Mouse (Mus musculus) neural tube, embryonic 15.5 days (tissue): ENCODE data around the gene Gm10392. TPM values are rescaled to one million over a fixed set of nuclear protein-coding genes. Genes with fewer than 3 reads are reported as not detected.

ENCODE experiments used
- ATAC-seq: fragments of 200-750 bp; cut with Nextera tagmentation; 2 replicates; pipeline ENCODE4 v1.8.0; 2017; ENCODE audit warnings: mild to moderate bottlenecking, moderate TSS enrichment, moderate library complexity; ENCODE audit not compliant: low FRiP score
- H3K27ac ChIP-seq: fragments of 300-500 bp; sonication (generic); replicated peaks from 2 replicates; pipeline ENCODE4 v1.5.1; 2015; ENCODE audit warnings: mild to moderate bottlenecking, inconsistent platforms
- H3K27me3 ChIP-seq: fragments of 300-500 bp; sonication (generic); replicated peaks from 2 replicates; pipeline ENCODE4 v1.6.1; 2015; ENCODE audit warnings: inconsistent platforms
- H3K36me3 ChIP-seq: fragments of 300-500 bp; sonication (generic); 2 replicates; pipeline ENCODE4 v1.6.1; 2015; ENCODE audit warnings: inconsistent platforms
- H3K4me1 ChIP-seq: fragments of 300-500 bp; sonication (generic); 2 replicates; pipeline ENCODE4 v1.6.1; 2015; ENCODE audit warnings: inconsistent platforms
- H3K4me2 ChIP-seq: fragments of 300-500 bp; sonication (generic); 2 replicates; pipeline ENCODE4 v1.6.1; 2015; ENCODE audit warnings: inconsistent platforms, mild to moderate bottlenecking, moderate library complexity
- H3K4me3 ChIP-seq: fragments of 300-500 bp; sonication (generic); replicated peaks from 2 replicates; pipeline ENCODE4 v1.5.1; 2015; ENCODE audit warnings: mild to moderate bottlenecking, inconsistent platforms
- H3K9ac ChIP-seq: fragments of 300-500 bp; sonication (generic); replicated peaks from 2 replicates; pipeline ENCODE4 v1.6.1; 2015; ENCODE audit warnings: mild to moderate bottlenecking, inconsistent platforms
- H3K9me3 ChIP-seq: fragments of 300-500 bp; sonication (generic); replicated peaks from 2 replicates; pipeline ENCODE4 v1.6.1; 2016; ENCODE audit warnings: inconsistent platforms
- WGBS: fragments of 180-500 bp; shearing (Covaris S2); methylation state at CpG from one replicate; pipeline ENCODE4 v1.1.7; 2015; ENCODE audit warnings: mixed read lengths; 5-methylcytosine and 5-hydroxymethylcytosine counted together
- polyA plus RNA-seq: library from polyadenylated mRNA; unstranded; fragments of >200 nt; fragmentation: Nextera tagmentation; extraction: Ambion mirVana; gene quantifications from 2 replicates; pipeline ENCODE4 v1.2.1, GENCODE M21; 2015

The Gm10392 gene
- polyA plus RNA-seq, 1 experiment from 2014 or later = 0.15 TPM

DNA sequence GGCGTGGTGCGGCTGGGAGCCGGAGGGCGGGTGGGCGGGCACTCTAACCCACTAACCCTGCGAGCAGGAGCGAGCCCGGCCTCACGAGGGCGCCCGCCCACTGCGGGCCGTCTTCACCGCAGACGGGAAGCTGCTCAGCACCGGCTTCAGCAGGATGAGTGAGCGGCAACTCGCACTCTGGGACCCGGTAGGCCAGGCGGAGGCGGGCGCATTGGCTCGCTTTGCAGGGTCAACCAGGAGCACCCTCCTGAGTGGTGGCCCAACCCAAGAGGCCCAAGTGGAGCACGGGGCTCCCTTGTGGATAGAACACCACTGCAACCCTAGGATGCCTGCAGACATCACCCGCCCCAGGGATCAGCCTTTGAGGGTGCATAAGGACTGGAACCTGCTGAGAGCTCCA, 51.8 kb downstream of the Gm10392 start:
- WGBS = 5% methylated on average over 25 of the region's 25 CpGs
- no peak overlapping the region for H3K27ac ChIP-seq
- H3K9ac ChIP-seq = no peak overlapping the region
- H3K36me3 ChIP-seq = peaks cover 20% of the 10 kb centered on the region
- H3K9me3 ChIP-seq = no peaks in the 10 kb centered on the region
- no peak for ATAC-seq
- no peak overlapping the region for H3K4me3 ChIP-seq
- peaks cover 62% of the 10 kb centered on the region for H3K27me3 ChIP-seq
- H3K4me1 ChIP-seq = peaks cover 11% of the 10 kb centered on the region
- no peak overlapping the region for H3K4me2 ChIP-seq

Other genes with a start within 250 kb of the Gm10392 start
- gene Coro6, start 56.8 kb downstream of the Gm10392 start, polyA plus RNA-seq = 1.3 and 1.5 TPM in 2 replicates
- gene Ankrd13b, start 29.5 kb downstream of the Gm10392 start, polyA plus RNA-seq = 31.5 and 41.3 TPM in 2 replicates
- gene Git1, start 25.6 kb downstream of the Gm10392 start, polyA plus RNA-seq = 13.9 and 14.0 TPM in 2 replicates
- 2.1 and 3.4 TPM in 2 replicates for gene Abhd15, start 4.1 kb downstream of the Gm10392 start, polyA plus RNA-seq
- gene Trp53i13, start 3.2 kb downstream of the Gm10392 start, polyA plus RNA-seq = 15.3 and 20.3 TPM in 2 replicates
- 17.3 and 18.7 TPM in 2 replicates for gene Taok1, start 88.6 kb upstream of the Gm10392 start, polyA plus RNA-seq
- 3.4 and 4.8 TPM in 2 replicates for gene Nufip2, start 167.0 kb upstream of the Gm10392 start, polyA plus RNA-seq
- 0.61 TPM in 1 of 2 replicates, not detected in the other for gene Cryba1, start 206.1 kb upstream of the Gm10392 start, polyA plus RNA-seq
- 39.6 and 40.8 TPM in 2 replicates for gene Myo18a, start 244.0 kb upstream of the Gm10392 start, polyA plus RNA-seq